Mouse (Mus musculus): Measurements from ENCODE around the gene Cyp17a1. TPM values are rescaled to one million over a fixed set of nuclear protein-coding genes. Genes with fewer than 3 reads are reported as not detected.

Cyp17a1 gene
- total RNA-seq, 2 experiments from 2014 or later, result not detected

DNA sequence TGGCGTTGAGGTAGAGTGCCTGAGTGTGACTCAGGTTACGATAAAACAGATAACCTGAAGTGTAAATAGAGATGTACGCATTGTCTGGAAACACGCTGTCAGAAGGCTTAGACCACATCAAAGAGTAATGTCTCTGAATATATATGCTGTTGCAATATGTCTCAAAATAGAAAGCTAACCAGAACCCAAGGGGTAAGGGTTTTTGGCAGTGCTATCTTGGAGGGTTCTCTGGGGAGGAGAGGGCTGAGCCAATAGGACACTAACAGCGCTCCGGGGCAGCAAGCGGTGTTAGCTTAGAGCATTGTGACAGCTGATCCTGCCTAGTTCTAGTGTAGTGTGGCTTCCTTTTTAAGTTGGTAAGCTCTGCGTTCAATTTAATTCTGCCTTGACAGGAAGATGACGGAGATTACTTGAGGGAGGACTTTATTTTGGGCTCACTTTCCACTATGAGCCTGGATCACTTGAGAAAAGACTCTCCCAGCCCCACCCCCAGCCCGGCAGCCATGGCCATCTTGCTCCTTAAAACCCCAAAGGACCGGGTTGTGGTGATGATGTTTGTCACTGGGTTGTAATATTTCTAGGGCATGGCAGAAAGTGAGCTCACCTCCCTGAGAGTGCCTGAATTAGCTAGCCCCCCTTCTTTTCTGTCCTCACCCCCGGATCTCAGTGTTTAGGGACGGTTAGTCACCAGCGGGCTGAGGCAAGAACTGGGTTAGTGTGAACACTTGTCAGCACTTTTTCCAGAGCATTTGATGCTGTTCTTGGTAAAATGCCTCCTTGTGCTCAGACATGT lies 52.8 kb downstream of the Cyp17a1 start:
- no peak for DNase-seq
- intact Hi-C loops (cut with DNase I), result no loop called here

DNA sequence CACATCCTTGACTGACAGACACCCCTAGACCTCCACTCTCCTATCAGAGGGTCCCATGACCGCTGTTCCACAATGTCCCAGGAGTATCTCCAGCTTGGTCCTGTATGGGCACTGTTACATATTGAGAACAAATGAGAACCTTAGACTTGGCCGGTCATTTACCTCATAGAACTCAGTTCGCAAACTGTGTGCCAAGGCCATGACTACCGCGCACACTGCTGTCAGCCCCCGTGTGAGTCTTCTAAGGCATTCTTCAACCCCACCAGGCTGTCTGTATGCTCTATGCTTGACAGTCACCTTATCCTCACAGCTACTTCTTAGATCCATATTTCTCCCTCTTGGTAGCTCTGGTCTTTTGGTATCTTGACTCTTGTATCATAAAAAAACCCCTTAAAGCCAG lies 53.5 kb downstream of the Cyp17a1 start:
- DNase-seq, result no peak
- intact Hi-C loops (cut with DNase I), result no loop called here

DNA sequence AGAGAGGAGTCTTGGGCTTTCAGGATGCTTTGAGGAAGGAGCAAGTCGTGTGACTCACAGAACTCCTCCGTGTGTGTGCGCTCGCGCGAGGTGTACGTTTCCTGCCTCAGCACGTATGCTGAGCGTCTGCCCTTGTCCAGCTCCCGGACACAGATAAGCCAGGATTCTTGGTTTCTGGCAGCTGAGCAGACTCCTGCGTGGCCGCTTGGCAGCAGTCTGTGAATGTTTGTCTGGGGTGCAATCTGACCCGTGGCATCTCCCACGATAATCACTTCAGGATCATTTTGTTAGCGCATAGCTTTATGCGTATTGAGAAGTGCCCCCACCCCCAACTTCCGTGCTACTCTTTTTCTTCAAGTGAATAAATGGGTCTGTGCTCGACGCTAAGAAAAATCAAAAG lies 54.0 kb downstream of the Cyp17a1 start:
- intact Hi-C loops (cut with DNase I), result no loop called here
- no peak for DNase-seq

DNA sequence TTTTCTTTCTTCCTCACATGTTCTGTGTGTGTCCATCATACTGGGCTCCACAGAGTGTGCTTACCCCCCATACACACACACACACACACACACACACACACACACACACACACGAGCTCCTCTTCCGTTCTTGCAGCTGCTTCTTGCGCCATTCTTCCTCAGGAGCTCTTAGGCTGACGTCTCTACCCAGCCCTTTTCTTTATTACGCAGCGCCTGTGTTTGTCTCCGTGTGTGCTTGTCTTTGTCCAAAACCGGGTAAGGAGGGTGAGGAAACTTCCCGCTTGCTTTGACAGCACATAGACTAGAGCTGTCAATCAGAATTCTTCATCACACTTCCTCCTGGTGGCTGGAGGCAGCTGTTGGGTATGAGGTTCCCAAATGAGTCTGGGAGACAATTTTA lies 54.6 kb downstream of the Cyp17a1 start:
- DNase-seq, result no peak
- intact Hi-C loops (cut with DNase I), result no loop called here

GRCm38 (mm10) chr19:46617361-46617760 lies 55.6 kb downstream of the Cyp17a1 start:
- no peak for DNase-seq
- intact Hi-C loops (cut with DNase I), result no loop called here

Other genes with a start within 250 kb of the Cyp17a1 start
- 10 to 100 TPM; 19.0 to 19.2 TPM for gene Trim8, start 171.5 kb downstream of the Cyp17a1 start, total RNA-seq (2021)
- gene Arl3, start 100.0 kb downstream of the Cyp17a1 start, total RNA-seq (2021), result 10 to 100 TPM; 44.6 to 60.8 TPM
- 1 to 10 TPM; 2.7 to 4.1 TPM for gene Sfxn2, start 99.8 kb downstream of the Cyp17a1 start, total RNA-seq (2021)
- 10 to 100 TPM; 56.2 to 66.2 TPM for gene Wbp1l, start 74.1 kb downstream of the Cyp17a1 start, total RNA-seq (2021)
- gene Borcs7, start 16.7 kb upstream of the Cyp17a1 start, total RNA-seq (2021), result 10 to 100 TPM; 11.9 to 12.9 TPM
- 10 to 100 TPM; 79.6 to 84.9 TPM for gene As3mt, start 34.3 kb upstream of the Cyp17a1 start, total RNA-seq (2021)
- 1 to 10 TPM; 2.4 to 3.3 TPM for gene Cnnm2, start 88.4 kb upstream of the Cyp17a1 start, total RNA-seq (2021)